Mouse (Mus musculus) lung, embryonic 15.5 days (tissue): Measurements from ENCODE around the gene Cdk5r2. TPM values are rescaled to one million over a fixed set of nuclear protein-coding genes. Genes with fewer than 3 reads are reported as not detected.
A peak's percentile ranks its signal among the peaks of the same experiment; 100 is the strongest.

Experiments used
- ATAC-seq: fragments of 200-750 bp; cut with Nextera tagmentation; 2 replicates; pipeline ENCODE4 v1.8.0; 2017; ENCODE audit warnings: moderate number of reproducible peaks, borderline replicate concordance; ENCODE audit not compliant: low FRiP score, low TSS enrichment; ENCODE audit errors: extremely low read depth
- H3K27ac ChIP-seq: fragments of 300-500 bp; sonication (generic); 2 replicates; pipeline ENCODE4 v1.5.1; 2015; ENCODE audit warnings: moderate library complexity, mild to moderate bottlenecking, inconsistent platforms
- H3K27me3 ChIP-seq: fragments of 300-500 bp; sonication (generic); 2 replicates; pipeline ENCODE4 v1.6.1; 2015; ENCODE audit warnings: inconsistent platforms
- H3K36me3 ChIP-seq: fragments of 300-500 bp; sonication (generic); 2 replicates; pipeline ENCODE4 v1.6.1; 2015; ENCODE audit warnings: inconsistent platforms
- H3K4me1 ChIP-seq: fragments of 300-500 bp; sonication (generic); 2 replicates; pipeline ENCODE4 v1.6.1; 2015; ENCODE audit warnings: inconsistent platforms
- H3K4me2 ChIP-seq: fragments of 300-500 bp; sonication (generic); 2 replicates; pipeline ENCODE4 v1.6.1; 2015; ENCODE audit warnings: inconsistent platforms, mild to moderate bottlenecking, moderate library complexity
- H3K4me3 ChIP-seq: fragments of 300-500 bp; sonication (generic); 2 replicates; pipeline ENCODE4 v1.5.1; 2015; ENCODE audit warnings: mild to moderate bottlenecking, inconsistent platforms
- H3K9ac ChIP-seq: fragments of 300-500 bp; sonication (generic); 2 replicates; pipeline ENCODE4 v1.6.1; 2015; ENCODE audit warnings: inconsistent platforms
- H3K9me3 ChIP-seq: fragments of 300-500 bp; sonication (generic); 2 replicates; pipeline ENCODE4 v1.6.1; 2016; ENCODE audit warnings: inconsistent platforms
- WGBS: fragments of 180-500 bp; shearing (Covaris S2); methylation state at CpG from one replicate; pipeline ENCODE4 v1.1.7; 2015; 5-methylcytosine and 5-hydroxymethylcytosine counted together
- polyA plus RNA-seq: library from polyadenylated mRNA; unstranded; fragments of >200 nt; fragmentation: Nextera tagmentation; extraction: Ambion mirVana; gene quantifications from 2 replicates; pipeline ENCODE4 v1.2.1, GENCODE M21; 2015

Gene Cdk5r2
- polyA plus RNA-seq, 1 experiment from 2014 or later: not detected

DNA sequence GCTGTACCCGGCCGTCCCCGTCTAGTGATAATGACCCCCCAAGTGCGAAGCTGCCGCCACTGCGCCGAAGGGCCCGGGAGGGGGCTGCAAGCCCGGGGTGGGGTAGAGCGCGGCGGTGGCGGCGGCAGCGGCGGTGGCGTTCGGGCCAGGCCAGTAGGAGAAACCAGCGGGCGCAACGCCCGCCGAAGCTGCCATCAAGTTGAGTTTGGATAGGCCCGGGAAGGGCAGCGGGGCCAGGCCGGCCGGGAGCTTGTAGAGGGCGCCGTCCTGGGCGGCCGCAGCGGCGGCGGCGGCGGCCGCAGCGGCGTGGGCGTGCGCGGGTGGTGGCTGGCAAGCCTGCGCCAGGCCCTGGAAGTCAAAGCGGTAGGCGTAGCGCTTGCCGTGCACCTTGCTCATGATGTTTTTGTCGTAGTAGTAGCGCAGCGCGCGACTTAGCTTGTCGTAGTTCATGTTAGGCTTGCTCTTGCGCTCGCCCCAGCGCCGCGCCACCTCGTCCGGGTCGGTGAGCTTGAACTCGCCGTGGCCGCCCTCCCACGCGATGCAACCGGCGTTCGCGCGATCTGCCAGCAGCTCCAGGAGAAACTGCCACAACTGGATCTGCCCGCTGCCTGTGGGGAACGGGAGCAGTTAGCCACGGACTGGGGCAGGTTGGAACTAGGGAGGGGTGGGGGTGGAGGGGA is 27.5 kb downstream of the Cdk5r2 start:
- Histone ChIP-seq H3K9me3 (no peaks in the 10 kb centered on the region), H3K4me3 (peak overlapping the region; percentile 28), H3K27me3 (peaks cover 90% of the 10 kb centered on the region), H3K4me2 (peak overlapping the region; percentile 54), H3K27ac (no peak overlapping the region), H3K4me1 (peaks cover 25% of the 10 kb centered on the region), H3K36me3 (no peaks in the 10 kb centered on the region), H3K9ac (no peak overlapping the region)
- WGBS: under 1% methylated on average over 70 of the region's 74 CpGs
- ATAC-seq: no peak

DNA sequence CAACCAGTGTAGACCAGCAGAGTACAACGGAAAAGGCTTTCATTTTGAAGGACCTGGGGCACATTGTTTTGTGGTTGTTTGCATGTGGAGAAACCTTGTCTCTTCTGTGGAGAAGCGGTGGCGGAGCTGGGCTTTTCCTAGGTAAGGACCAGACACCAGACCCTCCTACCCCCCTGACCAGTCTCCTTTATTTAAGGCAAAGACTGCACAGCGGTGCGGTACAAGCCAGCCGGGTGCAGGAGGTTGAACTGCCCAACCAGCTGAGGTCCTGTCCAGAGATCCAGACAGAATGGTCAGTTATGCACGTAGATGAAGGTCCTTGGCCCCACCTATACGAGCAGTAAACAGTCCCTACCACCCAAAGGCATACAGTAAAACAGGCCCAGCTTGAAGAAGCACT is 28.1 kb downstream of the Cdk5r2 start:
- H3K36me3 ChIP-seq: no peaks in the 10 kb centered on the region
- WGBS: 4% methylated on average over 8 of the region's 8 CpGs
- peaks cover 25% of the 10 kb centered on the region for H3K4me1 ChIP-seq
- H3K9ac ChIP-seq: no peak overlapping the region
- H3K9me3 ChIP-seq: no peaks in the 10 kb centered on the region
- H3K4me3 ChIP-seq: no peak overlapping the region
- H3K4me2 ChIP-seq: peak overlapping the region; percentile 54
- no peak overlapping the region for H3K27ac ChIP-seq
- no peak for ATAC-seq
- peaks cover 94% of the 10 kb centered on the region for H3K27me3 ChIP-seq

- no peak overlapping the region for H3K9ac ChIP-seq
- peaks cover 25% of the 10 kb centered on the region for H3K4me1 ChIP-seq
- no peak overlapping the region for H3K4me3 ChIP-seq
- no peak for ATAC-seq
- no peak overlapping the region for H3K27ac ChIP-seq
- no peak overlapping the region for H3K4me2 ChIP-seq
- no peaks in the 10 kb centered on the region for H3K9me3 ChIP-seq
- peaks cover 93% of the 10 kb centered on the region for H3K27me3 ChIP-seq
- no peaks in the 10 kb centered on the region for H3K36me3 ChIP-seq
- WGBS: 8% methylated on average over 4 of the region's 5 CpGs
These were observed 28.7 kb downstream of the Cdk5r2 start for GRCm38 (mm10) chr1:74883441-74883840.

DNA sequence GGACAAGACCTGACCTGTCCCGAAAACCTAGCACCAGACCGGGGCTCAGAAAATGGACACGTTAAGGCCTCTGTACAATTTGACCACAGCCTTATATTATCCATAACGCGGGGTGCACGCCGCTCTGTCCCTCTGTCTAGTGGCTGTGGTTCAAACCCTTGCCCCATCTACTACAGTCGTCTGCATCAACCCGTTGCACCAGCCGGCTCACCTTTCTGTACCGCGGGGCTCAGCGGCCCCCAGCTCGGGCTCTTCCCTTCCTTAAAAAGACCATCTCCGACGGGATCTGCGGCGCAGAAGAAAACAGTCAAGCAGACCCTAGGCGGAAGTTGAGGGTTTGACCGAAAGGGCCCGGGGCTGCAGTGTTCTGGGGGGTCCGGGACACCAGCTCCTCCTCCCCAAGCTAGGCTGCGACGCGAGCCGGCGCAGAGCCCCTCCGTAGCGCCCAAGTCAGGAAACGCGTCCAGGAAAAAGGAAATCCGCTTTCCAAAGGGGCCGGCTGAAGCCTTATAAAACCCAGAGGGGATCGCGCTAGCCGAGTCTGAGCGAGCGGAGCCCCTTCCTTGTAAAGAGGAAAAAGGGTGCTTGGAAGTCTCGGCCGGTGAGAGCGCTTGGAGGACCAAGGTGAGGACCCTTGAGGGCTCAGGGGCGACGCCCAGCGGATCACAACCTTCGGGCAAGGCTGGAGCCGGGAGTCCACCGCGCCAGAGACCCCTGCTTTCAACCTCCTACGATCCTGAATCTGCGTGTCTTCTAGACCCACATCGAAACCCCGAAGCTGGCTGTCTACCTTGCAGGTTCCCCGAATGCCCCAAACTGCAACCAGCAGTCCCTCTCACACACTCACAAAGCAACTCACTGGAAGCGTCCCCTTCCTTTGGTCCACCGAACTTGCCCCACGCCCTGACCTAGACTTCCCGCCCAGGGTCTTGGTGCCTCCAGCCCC is 29.7 kb downstream of the Cdk5r2 start:
- no peak for ATAC-seq
- Histone ChIP-seq H3K27ac (no peak overlapping the region), H3K9ac (no peak overlapping the region), H3K27me3 (peaks cover 89% of the 10 kb centered on the region), H3K4me3 (peak overlapping the region; percentile 16), H3K4me2 (peak overlapping the region; percentile 45), H3K9me3 (no peaks in the 10 kb centered on the region), H3K4me1 (peaks cover 25% of the 10 kb centered on the region), H3K36me3 (no peaks in the 10 kb centered on the region)
- WGBS: 1% methylated on average over 57 of the region's 57 CpGs

GRCm38 (mm10) chr1:74885369-74886042 is 30.8 kb downstream of the Cdk5r2 start, which contains the start of gene Fev:
TSS of gene Fev (minus strand) at chr1:74885419.
- WGBS: under 1% methylated on average over 43 of the region's 43 CpGs
- H3K27me3 ChIP-seq: peaks cover 94% of the 10 kb centered on the region
- peaks cover 25% of the 10 kb centered on the region for H3K4me1 ChIP-seq
- H3K27ac ChIP-seq: no peak within 1 kb of the TSS
- no peaks in the 10 kb centered on the region for H3K36me3 ChIP-seq
- ATAC-seq: no peak
- H3K9ac ChIP-seq: no peak within 1 kb of the TSS
- no peaks in the 10 kb centered on the region for H3K9me3 ChIP-seq
- H3K4me2 ChIP-seq: peak within 1 kb of the TSS; percentile 45
- H3K4me3 ChIP-seq: peak within 1 kb of the TSS; percentile 16

- 5% methylated on average over 2 of the region's 8 CpGs for WGBS
- ATAC-seq: no peak
- H3K4me1 ChIP-seq: no peaks in the 10 kb centered on the region
These were observed 36.8 kb downstream of the Cdk5r2 start for GRCm38 (mm10) chr1:74891513-74891912.

DNA sequence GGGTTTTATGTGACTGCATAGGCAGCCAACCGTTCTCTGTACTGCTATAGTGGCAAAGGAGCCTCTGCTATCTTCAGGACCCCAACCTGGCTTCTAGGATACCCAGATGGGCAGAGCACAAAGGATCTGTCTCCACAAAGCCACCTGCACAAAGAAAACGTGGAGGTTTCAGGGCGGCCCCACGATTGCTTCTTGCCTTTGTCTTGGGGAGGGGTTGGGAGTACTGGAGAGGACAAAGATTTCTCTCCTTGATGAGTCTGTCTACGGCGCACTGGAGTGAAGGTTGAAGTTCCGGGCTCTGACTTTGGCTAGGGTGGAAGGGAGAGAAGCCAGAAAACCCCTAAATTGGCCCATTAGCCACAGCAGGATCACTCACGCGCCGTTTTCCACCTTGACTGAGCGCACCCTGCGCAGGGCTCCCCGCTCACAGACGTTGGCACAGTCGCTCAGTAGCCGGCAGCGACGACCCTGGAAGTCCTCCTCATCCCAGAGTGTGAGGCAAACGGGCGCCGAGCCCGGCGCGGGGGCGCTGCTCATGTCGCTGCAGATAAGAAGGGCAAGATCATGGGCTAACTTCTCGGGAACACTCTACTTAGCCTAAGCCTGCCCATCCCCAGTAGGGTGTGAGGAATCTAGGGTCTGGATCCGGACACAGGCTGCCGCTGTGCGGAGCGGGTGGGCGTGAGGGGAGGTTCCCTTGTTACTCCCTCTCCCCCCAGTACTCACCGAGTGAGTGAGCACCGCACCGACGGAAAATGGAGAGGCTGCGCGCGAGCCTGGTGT is 37.8 kb downstream of the Cdk5r2 start:
- Histone ChIP-seq H3K4me3 (no peak overlapping the region), H3K4me1 (no peaks in the 10 kb centered on the region), H3K36me3 (no peaks in the 10 kb centered on the region), H3K9ac (no peak overlapping the region), H3K27ac (no peak overlapping the region), H3K4me2 (no peak overlapping the region), H3K9me3 (no peaks in the 10 kb centered on the region), H3K27me3 (peaks cover 90% of the 10 kb centered on the region)
- no peak for ATAC-seq
- 3% methylated on average over 39 of the region's 39 CpGs for WGBS

More at GRCm38 (mm10) chr1:74891513-74891912, 36.8 kb downstream of the Cdk5r2 start:
- peaks cover 91% of the 10 kb centered on the region for H3K27me3 ChIP-seq
- H3K4me2 ChIP-seq: no peak overlapping the region
- no peaks in the 10 kb centered on the region for H3K36me3 ChIP-seq
- H3K27ac ChIP-seq: no peak overlapping the region
- H3K9me3 ChIP-seq: no peaks in the 10 kb centered on the region
- no peak overlapping the region for H3K9ac ChIP-seq
- H3K4me3 ChIP-seq: no peak overlapping the region

GRCm38 (mm10) chr1:74893134-74893855 is 38.6 kb downstream of the Cdk5r2 start, which contains the start of gene Cryba2:
TSS of gene Cryba2 (minus strand) at chr1:74893143.
- Histone ChIP-seq H3K36me3 (no peaks in the 10 kb centered on the region), H3K9ac (no peak within 1 kb of the TSS), H3K27ac (no peak within 1 kb of the TSS), H3K4me2 (no peak within 1 kb of the TSS), H3K4me3 (no peak within 1 kb of the TSS), H3K4me1 (no peaks in the 10 kb centered on the region), H3K9me3 (no peaks in the 10 kb centered on the region), H3K27me3 (peaks cover 92% of the 10 kb centered on the region)
- no peak for ATAC-seq
- 5% methylated on average over 25 of the region's 25 CpGs for WGBS

GRCm38 (mm10) chr1:74894966-74895365 is 40.2 kb downstream of the Cdk5r2 start:
- Histone ChIP-seq H3K36me3 (no peaks in the 10 kb centered on the region), H3K9me3 (no peaks in the 10 kb centered on the region), H3K27ac (no peak overlapping the region), H3K4me3 (no peak overlapping the region), H3K4me2 (no peak overlapping the region), H3K9ac (no peak overlapping the region), H3K27me3 (peaks cover 96% of the 10 kb centered on the region), H3K4me1 (no peaks in the 10 kb centered on the region)
- 23% methylated on average over 4 of the region's 4 CpGs for WGBS
- ATAC-seq: no peak

- 2% methylated on average over 7 of the region's 7 CpGs for WGBS
- Histone ChIP-seq H3K9ac (no peak overlapping the region), H3K36me3 (no peaks in the 10 kb centered on the region), H3K27ac (no peak overlapping the region), H3K4me1 (peaks cover 5% of the 10 kb centered on the region; the same call in 1 of the 2 replicates), H3K4me2 (no peak overlapping the region), H3K4me3 (no peak overlapping the region), H3K27me3 (peaks cover 96% of the 10 kb centered on the region), H3K9me3 (no peaks in the 10 kb centered on the region)
- no peak for ATAC-seq
These were observed 43.2 kb downstream of the Cdk5r2 start for GRCm38 (mm10) chr1:74897976-74898375.
